In genomic region chr4:139336822-139337483, GRCm38 (mm10) we compare ENCODE assay signal across 8 mouse cellular contexts. TPM values are rescaled to one million over a fixed set of nuclear protein-coding genes. Genes with fewer than 3 reads are reported as not detected.
A peak's percentile ranks its signal among the peaks of the same experiment; 100 is the strongest.
DNase-seq lines count a peak whose midpoint lies in the region; ATAC-seq and TF ChIP-seq lines count a peak whose summit lies in the region.

No protein-coding gene starts in this region.

- H3K4me3 ChIP-seq in bone marrow, adult 2 months (replicated peaks; ENCODE audit: control insufficient read depth, low read depth, low read length) = peak overlapping the region; percentile 56
- H3K4me3 ChIP-seq in embryonic facial prominence, embryonic 15.5 days (replicated peaks) = peak overlapping the region; percentile 21
- peak overlapping the region; percentile 37 for H3K4me3 ChIP-seq in heart, embryonic 12.5 days
- peak overlapping the region; percentile 21; the same call in 1 of the 2 replicates for H3K4me3 ChIP-seq in kidney, embryonic 14.5 days (ENCODE audit: low read length)
- peak overlapping the region; percentile 64 to 73 for H3K4me3 ChIP-seq in liver, embryonic 14.5 days (ENCODE audit: insufficient read depth in 1 of 2, low read depth in 2 of 2, low read length in 2 of 2)
- no peak overlapping the region for H3K4me3 ChIP-seq in neural tube, embryonic 13.5 days

- peak overlapping the region; percentile 41 for H3K4me2 ChIP-seq in embryonic facial prominence, embryonic 15.5 days (replicated peaks)
- H3K4me2 ChIP-seq in heart, embryonic 12.5 days = peak overlapping the region; percentile 65
- H3K4me2 ChIP-seq in kidney, embryonic 14.5 days (replicated peaks; ENCODE audit: low read depth, low read length) = peak overlapping the region; percentile 41
- peak overlapping the region; percentile 89 for H3K4me2 ChIP-seq in liver, embryonic 14.5 days (ENCODE audit: low read depth)
- peak overlapping the region; percentile 38; the same call in 1 of the 2 replicates for H3K4me2 ChIP-seq in neural tube, embryonic 13.5 days

- peaks cover 1% of the 10 kb centered on the region; the same call in 1 of the 2 replicates for H3K4me1 ChIP-seq in bone marrow, adult 2 months (ENCODE audit: control insufficient read depth, insufficient read depth, low read length)
- H3K4me1 ChIP-seq in embryonic facial prominence, embryonic 15.5 days = peaks cover 4% of the 10 kb centered on the region; the same call in 1 of the 2 replicates
- peaks cover 9% of the 10 kb centered on the region; the same call in 1 of the 2 replicates for H3K4me1 ChIP-seq in heart, embryonic 12.5 days (replicated peaks)
- no peaks in the 10 kb centered on the region for H3K4me1 ChIP-seq in kidney, embryonic 14.5 days (ENCODE audit: control insufficient read depth, insufficient read depth, low read length)
- peaks cover 20 to 31% of the 10 kb centered on the region in 2 experiments for H3K4me1 ChIP-seq in liver, embryonic 14.5 days (replicated peaks; ENCODE audit: control insufficient read depth in 2 of 2, insufficient read depth in 2 of 2, low read length in 1 of 2)
- H3K4me1 ChIP-seq in neural tube, embryonic 13.5 days (replicated peaks) = no peaks in the 10 kb centered on the region

- TF ChIP-seq POLR2A in bone marrow, adult 2 months (IDR thresholded peaks at IDR 0.05; ENCODE audit: borderline replicate concordance, control insufficient read depth, low read depth, low read length) = peak; percentile 32; the same call in 1 of the 2 replicates

- H3K27me3 ChIP-seq in embryonic facial prominence, embryonic 15.5 days = peaks cover 8% of the 10 kb centered on the region; the same call in 1 of the 2 replicates
- H3K27me3 ChIP-seq in heart, embryonic 12.5 days (replicated peaks) = peaks cover 12% of the 10 kb centered on the region; the same call in 1 of the 2 replicates
- H3K27me3 ChIP-seq in kidney, embryonic 14.5 days (ENCODE audit: control insufficient read depth, insufficient read depth, low read length) = no peaks in the 10 kb centered on the region; the same call in 1 of the 2 replicates
- no peaks in the 10 kb centered on the region for H3K27me3 ChIP-seq in liver, embryonic 14.5 days (ENCODE audit: control insufficient read depth, insufficient read depth, low read length)
- peaks cover 23% of the 10 kb centered on the region for H3K27me3 ChIP-seq in neural tube, embryonic 13.5 days

- no peak for TF ChIP-seq EP300 in liver, embryonic 14.5 days (IDR thresholded peaks at IDR 0.05; ENCODE audit: low read depth)

- no peak overlapping the region for H3K9ac ChIP-seq in embryonic facial prominence, embryonic 15.5 days
- H3K9ac ChIP-seq in heart, embryonic 12.5 days = peak overlapping the region; percentile 33; the same call in 1 of the 2 replicates
- no peak overlapping the region; the same call in 1 of the 2 replicates for H3K9ac ChIP-seq in kidney, embryonic 14.5 days (ENCODE audit: low read depth, low read length)
- H3K9ac ChIP-seq in liver, embryonic 14.5 days (replicated peaks) = peak overlapping the region; percentile 76
- no peak overlapping the region for H3K9ac ChIP-seq in neural tube, embryonic 13.5 days

- H3K27ac ChIP-seq in bone marrow, adult 2 months (ENCODE audit: control insufficient read depth, insufficient read depth, low read depth, low read length, poor library complexity) = peak overlapping the region; percentile 24
- H3K27ac ChIP-seq in embryonic facial prominence, embryonic 15.5 days (replicated peaks) = no peak overlapping the region
- peak overlapping the region; percentile 27; the same call in 1 of the 2 replicates for H3K27ac ChIP-seq in heart, embryonic 12.5 days (ENCODE audit: poor library complexity, severe bottlenecking)
- H3K27ac ChIP-seq in kidney, embryonic 14.5 days (ENCODE audit: low read depth, low read length) = no peak overlapping the region
- H3K27ac ChIP-seq in liver, embryonic 14.5 days = peak overlapping the region; percentile 89
- H3K27ac ChIP-seq in neural tube, embryonic 13.5 days (replicated peaks) = no peak overlapping the region

- WGBS in bone marrow, adult 2 months = 17% methylated on average over 24 of the region's 24 CpGs
- 19% methylated on average over 24 of the region's 24 CpGs for WGBS in embryonic facial prominence, embryonic 15.5 days
- 15% methylated on average over 24 of the region's 24 CpGs for WGBS in heart, embryonic 12.5 days
- 33% methylated on average over 24 of the region's 24 CpGs for WGBS in kidney, embryonic 14.5 days
- WGBS in liver, embryonic 14.5 days (ENCODE audit: insufficient replicate concordance) = 15% methylated on average over 24 of the region's 24 CpGs
- WGBS in neural tube, embryonic 13.5 days = 27% methylated on average over 24 of the region's 24 CpGs

- H3K36me3 ChIP-seq in embryonic facial prominence, embryonic 15.5 days = no peaks in the 10 kb centered on the region
- no peaks in the 10 kb centered on the region for H3K36me3 ChIP-seq in heart, embryonic 12.5 days
- no peaks in the 10 kb centered on the region for H3K36me3 ChIP-seq in kidney, embryonic 14.5 days (ENCODE audit: control insufficient read depth, insufficient read depth, low read length)
- H3K36me3 ChIP-seq in liver, embryonic 14.5 days (replicated peaks; ENCODE audit: control insufficient read depth, insufficient read depth, low read depth) = no peaks in the 10 kb centered on the region
- H3K36me3 ChIP-seq in neural tube, embryonic 13.5 days = no peaks in the 10 kb centered on the region

- H3K9me3 ChIP-seq in embryonic facial prominence, embryonic 15.5 days (replicated peaks) = no peaks in the 10 kb centered on the region
- no peaks in the 10 kb centered on the region for H3K9me3 ChIP-seq in heart, embryonic 12.5 days (replicated peaks)
- no peaks in the 10 kb centered on the region for H3K9me3 ChIP-seq in kidney, embryonic 14.5 days (ENCODE audit: control insufficient read depth, low read length)
- H3K9me3 ChIP-seq in liver, embryonic 14.5 days (ENCODE audit: control insufficient read depth, low read length) = no peaks in the 10 kb centered on the region
- no peaks in the 10 kb centered on the region for H3K9me3 ChIP-seq in neural tube, embryonic 13.5 days

- peak; percentile 94 for TF ChIP-seq CTCF in bone marrow, adult 2 months (IDR thresholded peaks at IDR 0.05; ENCODE audit: control insufficient read depth, insufficient read depth, low read length)
- peak; percentile 98 for TF ChIP-seq CTCF in liver, embryonic 14.5 days (IDR thresholded peaks at IDR 0.05; ENCODE audit: low read depth)

- no peak; the same call in 1 of the 2 replicates for ATAC-seq in embryonic facial prominence, embryonic 15.5 days (ENCODE audit: insufficient number of reproducible peaks, low FRiP score, low TSS enrichment, low read depth)
- ATAC-seq in heart, embryonic 12.5 days (ENCODE audit: insufficient number of reproducible peaks, low FRiP score) = peak; percentile 85
- ATAC-seq in kidney, embryonic 14.5 days (ENCODE audit: low FRiP score, low TSS enrichment) = no peak
- ATAC-seq in liver, embryonic 14.5 days (ENCODE audit: insufficient read depth) = peak; percentile 66
- ATAC-seq in neural tube, embryonic 13.5 days (ENCODE audit: low read depth) = no peak

- peak; percentile 67 to 74 for DNase-seq in CD8-positive naive resting alpha-beta T cell, adult 2 months (ENCODE audit: low read depth in 2 of 2, low spot score in 2 of 2)
- peak; percentile 85 to 89 (median 85) for DNase-seq in liver, embryonic 14.5 days (ENCODE audit: low read depth in 3 of 3, low spot score in 3 of 3)
- DNase-seq in testis, postnatal 10 days (ENCODE audit: low spot score) = peak; percentile 96

RNA-seq across cellular contexts. Expression of gene Mrto4, which starts 15.4 kb away (rescaled TPM):
- polyA plus RNA-seq in bone marrow, adult 2 months (2011; ENCODE audit: insufficient read depth, insufficient read length, low replicate concordance, missing spikeins) = 64.0 and 64.4 TPM in 2 replicates
- polyA plus RNA-seq in embryonic facial prominence, embryonic 15.5 days (2015; fragmentation: Nextera tagmentation; extraction: Ambion mirVana) = 103 and 108 TPM in 2 replicates
- polyA plus RNA-seq in heart, embryonic 12.5 days (2016; fragmentation: Nextera tagmentation; extraction: Ambion mirVana) = 77.1 and 77.9 TPM in 2 replicates
- polyA plus RNA-seq in kidney, embryonic 14.5 days (2014; fragmentation: Nextera tagmentation; extraction: Ambion mirVana) = 134 and 143 TPM in 2 replicates
- polyA plus RNA-seq in liver, embryonic 14.5 days (2012; rRNA removed) = 37.3 and 57.9 TPM in 2 replicates
- polyA plus RNA-seq in liver, embryonic 14.5 days (2014; fragmentation: Nextera tagmentation; extraction: Ambion mirVana) = 86.7 and 89.3 TPM in 2 replicates
- 86.7 and 90.3 TPM in 2 replicates for polyA plus RNA-seq in neural tube, embryonic 13.5 days (2015; fragmentation: Nextera tagmentation; extraction: Ambion mirVana)

RNA-seq across cellular contexts. Expression of gene Emc1, which starts 15.4 kb away (rescaled TPM):
- 15.4 and 18.7 TPM in 2 replicates for polyA plus RNA-seq in bone marrow, adult 2 months (2011; ENCODE audit: insufficient read depth, insufficient read length, low replicate concordance, missing spikeins)
- 23.4 and 26.7 TPM in 2 replicates for polyA plus RNA-seq in embryonic facial prominence, embryonic 15.5 days (2015; fragmentation: Nextera tagmentation; extraction: Ambion mirVana)
- polyA plus RNA-seq in heart, embryonic 12.5 days (2016; fragmentation: Nextera tagmentation; extraction: Ambion mirVana) = 52.0 and 52.6 TPM in 2 replicates
- polyA plus RNA-seq in kidney, embryonic 14.5 days (2014; fragmentation: Nextera tagmentation; extraction: Ambion mirVana) = 13.1 and 25.8 TPM in 2 replicates
- 9.4 and 10.6 TPM in 2 replicates for polyA plus RNA-seq in liver, embryonic 14.5 days (2012; rRNA removed)
- 5.3 and 6.5 TPM in 2 replicates for polyA plus RNA-seq in liver, embryonic 14.5 days (2014; fragmentation: Nextera tagmentation; extraction: Ambion mirVana)
- 39.9 and 41.7 TPM in 2 replicates for polyA plus RNA-seq in neural tube, embryonic 13.5 days (2015; fragmentation: Nextera tagmentation; extraction: Ambion mirVana)

RNA-seq across cellular contexts. Expression of gene Ubr4, which starts 15.5 kb away (rescaled TPM):
- 31.7 and 52.8 TPM in 2 replicates for polyA plus RNA-seq in bone marrow, adult 2 months (2011; ENCODE audit: insufficient read depth, insufficient read length, low replicate concordance, missing spikeins)
- 69.5 and 71.4 TPM in 2 replicates for polyA plus RNA-seq in embryonic facial prominence, embryonic 15.5 days (2015; fragmentation: Nextera tagmentation; extraction: Ambion mirVana)
- 64.9 and 65.4 TPM in 2 replicates for polyA plus RNA-seq in heart, embryonic 12.5 days (2016; fragmentation: Nextera tagmentation; extraction: Ambion mirVana)
- polyA plus RNA-seq in kidney, embryonic 14.5 days (2014; fragmentation: Nextera tagmentation; extraction: Ambion mirVana) = 69.0 and 88.6 TPM in 2 replicates
- polyA plus RNA-seq in liver, embryonic 14.5 days (2012; rRNA removed) = 55.5 and 58.9 TPM in 2 replicates
- 34.0 and 38.9 TPM in 2 replicates for polyA plus RNA-seq in liver, embryonic 14.5 days (2014; fragmentation: Nextera tagmentation; extraction: Ambion mirVana)
- polyA plus RNA-seq in neural tube, embryonic 13.5 days (2015; fragmentation: Nextera tagmentation; extraction: Ambion mirVana) = 74.8 and 82.5 TPM in 2 replicates

RNA-seq across cellular contexts. Expression of gene Akr7a5, which starts 26.4 kb away (rescaled TPM):
- 10.9 and 12.1 TPM in 2 replicates for polyA plus RNA-seq in bone marrow, adult 2 months (2011; ENCODE audit: insufficient read depth, insufficient read length, low replicate concordance, missing spikeins)
- 85.7 and 94.1 TPM in 2 replicates for polyA plus RNA-seq in embryonic facial prominence, embryonic 15.5 days (2015; fragmentation: Nextera tagmentation; extraction: Ambion mirVana)
- 51.5 and 54.1 TPM in 2 replicates for polyA plus RNA-seq in heart, embryonic 12.5 days (2016; fragmentation: Nextera tagmentation; extraction: Ambion mirVana)
- 139 and 141 TPM in 2 replicates for polyA plus RNA-seq in kidney, embryonic 14.5 days (2014; fragmentation: Nextera tagmentation; extraction: Ambion mirVana)
- polyA plus RNA-seq in liver, embryonic 14.5 days (2012; rRNA removed) = 8.3 and 9.8 TPM in 2 replicates
- polyA plus RNA-seq in liver, embryonic 14.5 days (2014; fragmentation: Nextera tagmentation; extraction: Ambion mirVana) = 28.4 and 34.2 TPM in 2 replicates
- 55.6 and 58.6 TPM in 2 replicates for polyA plus RNA-seq in neural tube, embryonic 13.5 days (2015; fragmentation: Nextera tagmentation; extraction: Ambion mirVana)

RNA-seq across cellular contexts. Expression of gene Pqlc2, which starts 26.4 kb away (rescaled TPM):
- polyA plus RNA-seq in bone marrow, adult 2 months (2011; ENCODE audit: insufficient read depth, insufficient read length, low replicate concordance, missing spikeins) = 6.4 and 12.2 TPM in 2 replicates
- 16.0 and 16.5 TPM in 2 replicates for polyA plus RNA-seq in embryonic facial prominence, embryonic 15.5 days (2015; fragmentation: Nextera tagmentation; extraction: Ambion mirVana)
- polyA plus RNA-seq in heart, embryonic 12.5 days (2016; fragmentation: Nextera tagmentation; extraction: Ambion mirVana) = 10.6 and 11.3 TPM in 2 replicates
- polyA plus RNA-seq in kidney, embryonic 14.5 days (2014; fragmentation: Nextera tagmentation; extraction: Ambion mirVana) = 10.4 and 13.3 TPM in 2 replicates
- 7.9 and 8.1 TPM in 2 replicates for polyA plus RNA-seq in liver, embryonic 14.5 days (2012; rRNA removed)
- 8.6 and 9.7 TPM in 2 replicates for polyA plus RNA-seq in liver, embryonic 14.5 days (2014; fragmentation: Nextera tagmentation; extraction: Ambion mirVana)
- polyA plus RNA-seq in neural tube, embryonic 13.5 days (2015; fragmentation: Nextera tagmentation; extraction: Ambion mirVana) = 12.9 and 13.2 TPM in 2 replicates

Comparison
In these comparisons a context has a peak if more than half of its experiments do, and no peak if none do; other contexts are left out.
1. H3K27ac ChIP-seq: peak in bone marrow, adult 2 months (single experiment), heart, embryonic 12.5 days (single experiment) and liver, embryonic 14.5 days (single experiment); none in embryonic facial prominence, embryonic 15.5 days (single experiment), kidney, embryonic 14.5 days (single experiment) and neural tube, embryonic 13.5 days (single experiment).
2. ATAC-seq: peak in heart, embryonic 12.5 days (single experiment) and liver, embryonic 14.5 days (single experiment); none in embryonic facial prominence, embryonic 15.5 days (single experiment), kidney, embryonic 14.5 days (single experiment) and neural tube, embryonic 13.5 days (single experiment).
3. H3K4me2 ChIP-seq: peak in every context shown above with its lines; median percentile 89 in liver, embryonic 14.5 days; 65 in heart, embryonic 12.5 days; 41 in embryonic facial prominence, embryonic 15.5 days; 41 in kidney, embryonic 14.5 days; 38 in neural tube, embryonic 13.5 days.
4. H3K9ac ChIP-seq: peak in heart, embryonic 12.5 days (single experiment) and liver, embryonic 14.5 days (single experiment); none in embryonic facial prominence, embryonic 15.5 days (single experiment), kidney, embryonic 14.5 days (single experiment) and neural tube, embryonic 13.5 days (single experiment).
5. Peak in every context shown above with its lines, with median percentiles within 50 percentile points of each other: DNase-seq.